Mouse (Mus musculus): ENCODE measurements at regions not wholly inside any gene's neighbourhood (a gene's known extent, or its start where the extent isn't known, plus 50 kb on each side); places are given as distances from the start of the nearest gene placed in this dataset.

DNA sequence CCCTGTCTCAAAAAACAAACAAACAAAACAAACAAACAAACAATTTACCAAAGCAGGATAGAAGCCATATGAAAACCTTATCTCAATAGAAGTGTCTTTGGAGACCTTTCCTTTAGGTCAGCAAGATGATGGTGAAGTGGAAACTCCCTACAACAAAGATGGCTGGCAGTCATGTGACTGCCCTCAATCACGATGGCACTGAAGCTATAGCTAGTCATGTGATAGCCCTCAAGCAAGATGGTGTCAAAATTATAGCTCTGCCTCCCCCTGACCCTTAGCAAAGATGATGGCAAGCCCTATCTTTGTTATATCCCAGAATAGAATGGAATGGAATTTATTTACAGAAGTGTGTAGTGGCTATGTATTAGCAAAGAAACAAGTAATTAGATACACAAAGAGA is 423.2 kb downstream of the 1810013L24Rik start:
- DNase-seq (ENCODE audit: low spot score in 2 of 2) = no peak

DNA sequence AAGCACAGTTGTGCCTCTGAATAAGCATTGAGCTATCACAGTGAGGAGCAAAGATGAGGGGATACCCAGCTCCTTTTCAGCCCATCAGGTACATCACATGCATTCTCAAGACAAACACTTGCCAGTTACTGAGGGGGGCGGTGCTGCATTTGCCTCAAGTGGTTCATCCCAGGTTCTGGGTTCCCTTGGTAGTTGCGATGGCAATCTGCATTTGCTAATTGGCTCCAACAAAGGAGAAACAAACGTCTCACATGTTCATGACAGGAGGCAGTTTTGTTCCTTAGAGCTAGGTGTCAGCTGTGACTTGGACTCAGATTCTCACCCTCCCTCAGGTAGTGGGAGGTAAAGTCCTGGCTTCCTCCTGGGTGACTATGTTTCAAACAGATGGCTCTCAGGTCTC is 425.5 kb downstream of the 1810013L24Rik start:
- DNase-seq (ENCODE audit: low spot score in 2 of 2) = no peak

DNA sequence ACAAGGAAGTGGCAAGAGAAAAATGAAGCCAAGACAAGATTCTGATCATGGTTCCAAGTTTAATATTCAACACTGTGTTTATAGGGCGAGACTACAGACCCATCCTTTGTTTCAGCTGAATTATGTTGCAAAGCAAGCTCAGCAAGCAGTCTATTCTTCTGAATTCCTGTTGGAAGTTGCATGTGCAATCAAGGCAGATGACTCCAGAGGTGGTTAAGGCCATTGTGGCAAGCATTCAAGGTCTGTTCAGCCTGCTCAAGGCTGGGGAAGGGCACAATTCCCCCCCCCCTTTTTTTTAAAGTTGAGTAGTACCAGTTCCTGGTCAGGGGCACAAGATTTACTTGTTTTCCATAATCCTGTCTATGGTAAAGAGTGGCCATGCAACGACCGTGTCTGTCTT is 431.1 kb downstream of the 1810013L24Rik start:
- no peak for DNase-seq (ENCODE audit: low spot score in 2 of 2)

DNA sequence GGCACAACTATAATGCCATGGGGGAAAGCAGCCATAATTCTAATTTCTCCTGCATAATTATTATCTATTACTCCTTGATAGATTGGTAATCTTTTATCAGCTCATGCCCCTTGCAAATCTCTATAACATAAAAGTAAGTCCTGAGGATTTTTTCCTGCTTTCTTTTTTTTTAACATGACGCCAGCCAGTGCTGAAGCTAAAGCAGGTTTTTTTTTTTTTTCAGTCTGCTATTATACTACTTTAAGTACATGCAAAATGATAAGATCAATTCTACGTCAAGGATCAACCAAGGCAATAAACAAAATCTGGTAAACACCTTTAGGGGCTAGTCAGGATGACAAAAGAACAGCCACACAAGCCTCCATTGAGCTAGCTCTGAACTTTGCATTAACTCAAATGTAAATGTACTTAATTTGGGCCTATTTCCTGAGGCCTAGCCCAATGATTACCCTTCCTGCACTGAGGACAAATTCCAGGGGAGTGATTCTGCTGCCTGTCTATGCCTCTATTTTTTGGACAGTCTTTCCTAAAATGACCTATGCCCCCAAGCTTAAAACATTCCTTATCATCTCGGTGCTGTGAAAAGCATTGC is 434.8 kb downstream of the 1810013L24Rik start:
- DNase-seq (ENCODE audit: low spot score in 2 of 2) = no peak

DNA sequence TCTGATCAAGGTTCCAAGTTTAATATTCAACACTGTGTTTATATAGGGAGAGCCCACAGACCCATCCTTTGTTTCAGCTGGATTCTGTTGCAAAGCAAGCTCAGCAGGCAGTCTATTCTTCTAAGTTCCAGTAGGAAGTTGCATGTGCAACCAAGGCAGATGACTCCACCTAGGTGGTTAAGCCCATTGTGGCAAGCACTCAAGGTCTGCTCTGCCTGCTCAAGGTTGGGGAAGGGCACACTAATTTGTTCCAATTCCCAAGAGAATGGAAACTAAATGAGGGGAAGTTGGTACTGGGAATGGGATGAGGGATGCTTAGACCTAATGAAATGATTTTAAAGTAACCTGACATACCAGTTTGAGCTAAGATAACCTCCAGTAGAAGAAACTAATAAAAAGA is 437.3 kb downstream of the 1810013L24Rik start:
- no peak for DNase-seq (ENCODE audit: low spot score in 2 of 2)

DNA sequence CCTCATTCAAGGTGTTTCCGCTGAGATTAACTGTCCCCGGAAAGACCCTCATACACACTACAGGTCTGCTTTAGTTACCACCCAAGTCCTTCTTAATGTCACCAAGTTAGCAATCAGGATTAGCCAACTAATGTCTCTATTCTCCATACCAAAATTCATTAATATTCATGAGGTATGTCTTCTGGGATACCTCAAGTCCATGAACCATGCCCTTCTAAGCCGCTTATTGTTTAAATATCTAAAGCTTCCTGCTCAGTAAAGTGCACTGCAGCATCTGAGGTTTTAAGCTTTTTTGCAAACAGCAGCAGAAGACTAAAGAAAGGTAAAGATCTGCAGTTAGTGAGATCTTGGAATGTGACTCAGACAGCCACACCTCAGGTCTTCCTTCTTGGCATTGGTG is 440.2 kb downstream of the 1810013L24Rik start:
- DNase-seq (ENCODE audit: low spot score in 2 of 2) = no peak

DNA sequence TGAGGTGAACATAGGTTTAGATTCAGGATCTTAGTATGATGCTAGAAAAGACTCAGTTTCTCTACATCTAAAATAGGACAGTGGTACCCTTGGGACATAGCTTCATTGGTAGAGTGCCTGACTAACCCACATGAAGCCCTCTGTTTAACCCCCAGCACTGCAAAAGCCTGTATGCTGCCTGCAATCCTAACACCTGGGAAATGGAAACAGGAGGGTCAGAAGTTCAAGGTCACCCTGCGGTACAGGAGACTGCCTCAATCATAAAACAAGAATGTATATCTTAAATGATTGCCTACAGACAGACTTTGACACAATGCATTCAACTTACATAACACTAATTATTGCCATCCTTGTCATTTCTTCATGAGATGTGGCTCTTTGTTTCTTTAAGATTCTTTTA is 440.8 kb downstream of the 1810013L24Rik start:
- DNase-seq (ENCODE audit: low spot score in 2 of 2) = no peak

DNA sequence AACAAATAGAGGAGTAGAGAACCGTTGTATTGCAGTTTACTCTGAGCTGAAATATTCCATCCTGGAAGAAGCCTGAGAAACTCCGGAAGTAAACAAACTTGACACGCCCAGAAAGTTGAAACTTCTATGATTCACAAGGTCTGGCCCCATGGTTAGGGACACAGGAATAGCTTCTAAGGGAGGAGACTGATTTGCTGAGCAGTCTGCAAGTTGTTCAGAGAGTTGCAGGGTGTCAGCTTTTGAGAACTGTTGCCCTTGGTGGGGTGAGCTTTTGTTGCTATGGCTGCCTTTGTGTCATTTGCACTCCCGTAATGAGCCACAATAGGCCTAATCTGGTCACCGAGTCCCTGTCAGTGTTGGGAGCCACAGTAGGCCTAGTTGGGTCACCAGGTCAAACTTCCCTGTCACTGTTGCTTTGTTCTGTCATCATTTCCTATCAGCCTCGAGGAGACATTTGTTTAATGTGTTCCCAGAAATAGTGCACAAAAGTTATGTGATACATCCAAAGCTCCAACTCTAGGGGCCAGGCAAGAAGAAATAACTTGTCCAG is 443.9 kb downstream of the 1810013L24Rik start:
- DNase-seq (ENCODE audit: low spot score in 2 of 2) = no peak

DNA sequence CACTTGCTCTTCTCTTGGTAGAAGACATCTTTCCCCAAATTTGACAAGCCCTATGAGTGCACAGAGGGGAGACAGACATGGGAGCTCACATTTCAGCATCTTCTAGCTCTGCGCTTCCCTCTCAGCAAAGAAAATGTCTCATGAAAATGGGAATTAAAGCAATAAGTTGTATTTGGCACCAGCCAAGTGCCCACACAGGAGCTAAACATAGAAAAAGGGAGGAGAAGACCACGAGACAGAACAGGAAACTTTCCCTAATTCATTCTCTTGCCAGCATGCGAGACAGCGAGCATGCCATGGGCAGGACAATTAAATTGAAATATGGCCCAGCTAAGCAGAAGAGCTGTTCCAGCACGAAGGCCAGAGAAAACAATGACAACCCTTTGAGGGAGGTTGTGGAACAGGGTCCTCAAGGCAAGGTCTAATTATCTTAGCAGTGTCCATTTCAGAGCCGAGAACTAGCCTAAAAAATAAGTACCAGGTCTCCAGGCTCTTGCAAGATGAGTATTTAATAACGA is 444.7 kb downstream of the 1810013L24Rik start:
- no peak for DNase-seq (ENCODE audit: low spot score in 2 of 2)

DNA sequence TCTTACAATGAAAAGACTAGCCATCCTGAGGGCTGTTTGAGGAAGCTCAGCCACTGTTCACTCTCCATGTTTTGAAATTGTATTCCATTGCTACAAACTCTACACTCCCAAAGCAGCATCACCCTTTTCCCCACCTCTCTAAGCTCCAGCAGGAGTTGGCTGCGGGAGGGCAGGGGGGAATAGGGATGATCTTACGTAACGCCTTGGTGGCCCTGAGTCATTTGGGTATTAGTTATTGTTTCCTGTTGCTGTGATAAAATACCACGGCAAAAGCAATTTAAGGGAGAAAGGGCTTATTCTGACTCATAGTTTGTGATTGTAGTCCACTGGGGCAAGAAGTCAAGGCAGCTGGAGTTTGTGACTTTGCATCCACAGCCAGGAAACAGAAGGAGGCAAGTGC is 445.5 kb downstream of the 1810013L24Rik start:
- no peak for DNase-seq (ENCODE audit: low spot score in 2 of 2)

DNA sequence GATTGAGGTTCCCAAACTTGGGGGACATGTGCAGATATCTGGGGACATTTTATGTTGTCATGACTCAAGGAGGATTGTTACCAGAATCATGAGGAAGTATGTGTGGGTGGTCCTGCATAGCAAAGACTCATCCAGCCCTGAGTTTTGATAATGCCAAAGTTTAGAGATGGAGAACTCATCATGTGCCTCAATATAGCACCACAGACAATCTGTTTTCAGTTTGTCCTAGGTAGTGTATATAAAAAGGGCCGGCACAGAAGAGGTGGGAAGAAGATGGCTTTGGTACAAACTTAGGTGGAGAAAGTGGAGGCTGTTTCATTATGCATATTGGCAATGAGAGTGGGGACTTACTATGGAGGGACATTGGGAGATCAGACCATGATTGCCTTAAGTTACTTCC is 447.2 kb downstream of the 1810013L24Rik start:
- DNase-seq (ENCODE audit: low spot score in 2 of 2) = no peak

DNA sequence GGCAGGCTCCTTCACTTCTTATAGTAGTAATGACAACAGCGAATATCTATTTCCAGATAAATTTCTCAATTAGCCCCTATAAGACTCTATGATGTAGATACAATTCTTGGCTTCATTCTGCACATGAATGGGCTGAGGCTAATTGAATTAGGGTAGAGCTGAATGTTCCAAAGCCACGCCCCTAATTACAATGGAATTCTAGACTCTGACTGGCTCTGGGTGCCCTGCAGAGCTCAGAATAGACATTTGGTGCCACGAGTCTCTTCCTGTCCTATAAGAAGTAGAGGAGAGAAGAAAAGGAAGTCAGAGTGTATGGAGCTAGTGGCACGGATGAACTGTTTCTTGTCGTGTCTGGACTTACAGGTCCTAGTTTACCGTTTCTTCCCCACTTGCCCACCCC is 449.8 kb downstream of the 1810013L24Rik start:
- DNase-seq (ENCODE audit: low spot score in 2 of 2) = no peak

DNA sequence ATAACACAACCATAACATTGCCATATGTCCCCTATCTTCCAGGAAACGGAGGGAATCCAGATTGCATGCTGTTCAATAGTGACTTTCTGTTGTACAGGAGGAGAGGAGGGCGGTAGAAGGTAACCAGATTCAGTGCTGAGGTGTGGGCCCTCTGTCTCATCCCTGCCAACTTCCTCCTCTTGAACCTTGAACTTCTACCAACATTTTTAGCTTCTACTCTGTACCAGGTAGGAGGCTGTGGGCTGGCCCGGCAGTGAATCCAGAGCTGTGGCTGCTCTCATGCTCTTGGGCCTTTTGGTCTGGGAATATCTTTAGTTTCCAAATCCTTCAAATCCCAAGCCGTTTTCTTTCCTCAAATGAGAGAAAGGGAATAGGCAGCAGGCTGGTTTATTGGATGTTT is 450.5 kb downstream of the 1810013L24Rik start:
- DNase-seq (ENCODE audit: low spot score in 2 of 2) = no peak

DNA sequence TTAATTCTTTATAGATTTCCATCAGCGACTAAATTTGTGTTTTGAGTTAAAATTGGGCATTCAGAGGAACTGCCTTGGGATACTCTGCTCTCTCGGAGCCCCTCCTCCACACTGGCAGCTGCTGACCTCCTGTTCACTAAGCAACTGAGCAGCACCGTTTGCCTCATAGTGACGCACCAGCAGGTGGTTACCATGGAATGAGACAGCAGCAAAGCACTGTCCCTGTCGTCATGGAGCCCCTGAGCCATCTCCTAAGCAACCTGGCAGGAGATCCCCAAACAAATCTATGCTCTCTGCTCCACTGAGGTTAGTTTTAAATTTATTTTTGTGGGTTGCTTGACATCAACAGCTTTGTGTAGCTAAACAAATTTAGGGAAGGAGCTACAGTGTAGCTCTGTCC is 451.0 kb downstream of the 1810013L24Rik start:
- DNase-seq (ENCODE audit: low spot score in 2 of 2) = no peak

DNA sequence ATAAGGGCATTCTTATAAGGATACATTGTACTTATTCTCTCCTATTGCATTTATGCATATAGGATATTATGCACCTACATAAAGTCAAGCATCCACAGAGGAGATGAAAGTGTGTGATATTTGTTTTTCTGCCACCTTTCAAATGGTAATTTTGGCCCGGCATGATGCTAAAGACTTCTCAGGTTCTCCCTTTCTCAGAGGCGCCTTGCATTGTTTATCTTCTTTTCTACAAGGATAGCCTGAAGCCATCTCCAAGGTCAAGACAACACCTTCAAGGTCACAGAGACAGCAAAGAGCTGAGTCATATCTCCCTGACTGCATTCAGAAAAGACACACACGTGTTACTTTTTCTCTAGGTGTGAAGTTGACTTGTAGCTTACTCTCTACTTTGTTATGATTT is 454.5 kb downstream of the 1810013L24Rik start:
- no peak for DNase-seq (ENCODE audit: low spot score in 2 of 2)

DNA sequence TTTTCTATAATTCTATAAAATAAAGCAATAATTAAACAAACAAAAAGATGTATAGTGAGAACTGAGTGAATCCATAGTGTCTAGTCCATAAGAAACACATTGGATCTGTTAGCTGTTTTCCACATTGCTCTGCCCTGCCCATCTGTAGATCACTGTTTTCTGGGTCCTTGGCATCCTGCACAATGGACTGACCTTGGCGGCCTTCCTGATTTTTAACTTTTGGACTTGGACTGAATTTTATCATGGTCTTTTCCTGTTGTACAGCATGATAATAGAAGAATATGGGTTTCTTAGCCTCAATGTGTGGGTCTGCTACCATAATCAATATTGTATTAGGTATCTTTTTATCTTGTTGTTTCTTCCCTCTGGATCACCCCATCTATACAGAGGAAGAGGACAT is 456.0 kb downstream of the 1810013L24Rik start:
- no peak for DNase-seq (ENCODE audit: low spot score in 2 of 2)

DNA sequence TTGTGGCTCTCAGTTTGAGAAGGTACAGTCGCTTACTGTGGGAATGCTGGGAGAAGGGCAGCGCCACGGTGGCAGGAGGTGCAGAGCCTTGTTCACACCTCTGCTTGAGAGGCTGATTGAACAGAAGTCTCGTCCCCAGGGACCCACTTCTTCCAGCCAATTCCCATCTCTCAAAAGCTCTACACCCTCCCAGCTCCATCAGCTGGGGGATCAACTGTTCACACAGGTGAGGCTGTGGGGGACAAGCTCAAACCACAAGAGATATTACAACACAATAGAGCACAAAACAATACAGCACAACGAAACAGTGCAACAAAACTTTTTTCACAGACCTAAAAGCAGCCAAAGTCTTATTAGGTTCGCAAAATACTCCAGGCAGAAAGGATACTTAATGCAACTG is 457.7 kb downstream of the 1810013L24Rik start:
- DNase-seq (ENCODE audit: low spot score in 2 of 2) = no peak

DNA sequence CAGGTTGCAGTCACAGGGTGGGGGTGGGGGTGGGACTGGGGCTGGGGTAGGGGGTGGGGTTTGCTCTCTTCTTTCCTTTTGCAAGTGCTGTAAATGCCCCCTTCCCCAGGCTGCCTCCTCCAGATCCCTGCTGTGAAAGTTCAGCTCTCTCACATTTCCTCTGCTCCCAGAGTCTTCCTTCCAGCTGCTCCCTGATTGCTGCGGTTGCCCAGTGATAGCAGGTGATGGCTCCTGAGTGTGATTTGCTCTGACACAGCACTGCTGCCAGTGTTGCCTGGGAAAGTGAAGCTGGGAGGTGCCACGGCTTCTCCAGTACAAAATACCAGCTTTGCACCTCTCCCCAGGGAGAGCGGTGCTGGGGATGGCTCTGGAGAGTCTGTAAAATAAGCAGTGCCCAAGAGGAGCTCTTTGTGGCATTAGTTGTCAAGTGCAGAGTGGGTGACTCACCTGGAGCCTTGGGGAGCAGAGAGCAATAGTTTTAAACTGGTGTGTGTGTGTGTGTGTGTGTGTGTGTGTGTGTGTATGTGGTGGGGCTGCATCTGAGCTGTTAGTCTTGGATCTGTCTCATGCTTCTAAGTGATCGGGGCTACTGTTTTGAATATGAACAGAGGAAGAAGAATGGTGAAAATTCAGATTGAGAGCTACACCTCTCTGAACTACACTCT is 461.6 kb downstream of the 1810013L24Rik start:
- DNase-seq (ENCODE audit: low spot score in 2 of 2) = no peak

DNA sequence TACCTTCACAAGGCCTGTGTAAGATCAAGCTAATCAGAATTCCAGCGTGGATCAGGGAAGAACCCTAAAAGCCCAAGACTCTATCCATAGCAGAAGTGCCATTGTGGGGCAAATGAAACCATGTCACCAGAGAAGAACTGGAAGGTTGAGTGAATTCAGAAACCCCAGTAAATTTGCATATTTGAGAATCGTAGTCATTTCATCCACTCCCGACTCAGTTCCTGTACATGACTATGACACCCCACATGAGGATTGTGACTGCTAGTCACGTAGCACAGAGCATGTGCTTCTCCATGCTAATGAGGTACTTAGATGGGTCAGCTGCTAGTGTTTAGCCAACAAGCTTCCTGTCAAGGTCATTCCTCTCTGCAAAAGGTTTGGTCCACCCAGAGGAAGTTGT is 473.2 kb downstream of the 1810013L24Rik start:
- DNase-seq (ENCODE audit: low spot score in 2 of 2) = no peak

DNA sequence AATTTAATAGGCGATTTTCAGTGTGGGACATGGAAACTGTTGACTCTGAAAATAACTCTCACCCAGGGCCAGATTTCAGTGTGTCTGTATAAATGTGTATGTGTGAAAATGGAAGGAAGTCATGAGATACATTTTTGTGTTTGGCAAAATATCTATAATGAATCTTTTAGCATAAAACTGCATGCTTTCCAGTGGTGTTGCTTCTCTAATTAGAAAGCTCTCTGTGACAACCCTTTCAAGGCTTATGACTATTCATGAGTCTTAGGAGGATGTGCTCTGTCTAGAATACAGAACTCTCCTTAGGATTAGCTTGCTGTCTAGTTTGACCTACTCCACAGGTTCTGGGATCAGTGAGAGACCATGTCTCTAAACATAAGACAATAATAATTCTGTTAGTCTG is 474.2 kb downstream of the 1810013L24Rik start:
- DNase-seq (ENCODE audit: low spot score in 2 of 2) = no peak

DNA sequence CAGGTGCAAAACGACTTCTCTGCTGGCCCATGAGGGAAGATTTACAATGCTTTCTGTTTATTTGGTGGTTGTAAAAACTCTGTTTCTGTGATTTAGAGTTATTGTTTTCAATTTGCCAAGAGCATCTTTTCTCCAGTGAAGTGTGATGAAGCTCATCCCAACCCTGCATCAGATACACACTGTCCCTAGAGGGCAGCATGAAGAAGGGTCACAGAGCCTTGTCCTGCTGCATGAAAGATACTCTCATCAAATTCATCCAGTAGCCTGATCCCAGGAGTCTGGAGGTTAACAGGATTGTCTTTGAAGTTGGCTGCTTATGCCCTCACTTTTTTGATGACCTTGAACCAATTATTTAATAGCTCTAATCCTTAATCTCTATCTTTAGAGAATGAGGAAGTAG is 480.8 kb downstream of the 1810013L24Rik start:
- no peak for DNase-seq (ENCODE audit: low spot score in 2 of 2)

DNA sequence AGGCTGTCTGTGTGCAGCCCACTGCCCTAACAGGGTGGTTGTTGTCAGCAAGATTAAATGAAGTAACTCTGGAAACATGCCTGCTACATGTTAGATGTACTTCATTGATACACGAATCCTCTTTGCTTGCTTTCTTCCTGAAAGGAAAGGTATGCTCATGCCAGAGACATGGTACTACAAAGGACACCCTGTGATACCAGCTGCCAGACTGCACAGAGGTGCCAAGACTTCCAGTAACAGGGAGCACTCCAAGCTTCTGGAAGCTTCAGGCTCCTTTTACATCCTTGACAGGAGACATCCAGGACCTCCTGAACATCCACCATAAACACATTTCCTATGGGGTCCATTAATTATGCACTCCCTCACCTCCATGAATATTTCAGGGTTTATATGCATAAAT is 505.7 kb downstream of the 1810013L24Rik start:
- DNase-seq (ENCODE audit: low spot score in 2 of 2) = no peak

DNA sequence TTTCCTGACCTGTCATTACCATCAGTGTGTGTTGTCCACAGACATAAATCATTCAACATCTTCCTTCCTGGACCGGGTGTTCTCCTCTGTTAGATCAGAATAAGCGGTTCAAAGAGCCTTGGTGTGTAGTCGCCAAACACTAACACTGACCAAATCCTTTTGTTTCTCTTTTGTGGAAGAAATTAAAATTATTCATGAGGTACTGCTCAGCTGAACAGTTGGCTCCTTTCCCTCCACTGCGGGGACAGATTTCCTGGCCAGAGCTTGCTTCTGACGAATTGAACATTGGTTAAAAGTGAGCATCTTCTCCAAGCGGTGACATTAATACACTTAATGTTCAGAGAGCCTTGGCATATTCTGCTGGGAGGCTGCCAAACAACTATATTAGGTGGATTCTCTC is 506.2 kb downstream of the 1810013L24Rik start:
- DNase-seq (ENCODE audit: low spot score in 2 of 2) = no peak

Data from spleen, postnatal 36 days (tissue).